Mouse (Mus musculus) erythroblast, embryonic 14.5 days (primary cell): Measurements from ENCODE around the gene Dcaf12. TPM values are rescaled to one million over a fixed set of nuclear protein-coding genes. Genes with fewer than 3 reads are reported as not detected.

Experiments used
- H3K27me3 ChIP-seq: 2 replicates; pipeline ENCODE4 v1.6.1; 2012; ENCODE audit warnings: inconsistent platforms; ENCODE audit not compliant: control insufficient read depth
- H3K36me3 ChIP-seq: 2 replicates; pipeline ENCODE4 v1.6.1; 2012; ENCODE audit warnings: mild to moderate bottlenecking, inconsistent platforms; ENCODE audit not compliant: control insufficient read depth
- H3K4me1 ChIP-seq: 2 replicates; pipeline ENCODE4 v1.6.1; 2012; ENCODE audit warnings: inconsistent platforms; ENCODE audit not compliant: control insufficient read depth
- H3K4me3 ChIP-seq: replicated peaks from 2 replicates; pipeline ENCODE3; 2012; ENCODE audit warnings: moderate library complexity, mild to moderate bottlenecking, inconsistent platforms
- H3K9me3 ChIP-seq: 2 replicates; pipeline ENCODE4 v1.6.1; 2012; ENCODE audit warnings: low read length, inconsistent platforms, mixed read lengths; ENCODE audit not compliant: control insufficient read depth
- GATA1 ChIP-seq: IDR thresholded peaks from 2 replicates; pipeline ENCODE4 v1.6.1; 2012; ENCODE audit warnings: low read length, inconsistent platforms, mixed read lengths
- TAL1 ChIP-seq: IDR thresholded peaks from 3 replicates; pipeline ENCODE4 v1.6.1; 2012; ENCODE audit warnings: low read length, inconsistent platforms, mixed read lengths
- polyA plus RNA-seq: library from polyadenylated mRNA; stranded (reverse); fragments of >175 nt; gene quantifications from 2 replicates; pipeline ENCODE4 v1.2.3, GENCODE M21; 2012

The Dcaf12 gene
- polyA plus RNA-seq, 1 experiment = 15.2 TPM

DNA sequence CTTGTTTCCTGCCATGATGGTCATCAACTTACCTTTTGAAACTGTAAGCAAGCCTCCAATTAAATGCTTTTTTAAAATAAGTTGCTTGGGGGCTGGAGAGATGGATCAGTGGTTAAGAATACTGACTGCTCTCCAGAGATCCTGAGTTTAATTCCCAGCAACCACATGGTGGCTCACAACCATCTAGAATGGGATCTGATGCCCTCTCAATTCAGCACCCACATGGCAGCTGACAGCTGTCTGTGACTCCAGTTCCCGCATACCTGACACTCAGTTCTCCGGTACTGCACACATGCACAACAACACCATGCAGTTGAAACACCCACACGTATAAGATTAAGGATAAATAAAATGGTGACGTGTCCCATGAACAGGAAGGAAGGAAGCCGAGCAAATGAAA is 3.6 kb upstream of the Dcaf12 start:
- Histone ChIP-seq H3K4me3 (no peak overlapping the region), H3K36me3 (peaks cover 5% of the 10 kb centered on the region), H3K27me3 (peaks cover 9% of the 10 kb centered on the region), H3K4me1 (peaks cover 27% of the 10 kb centered on the region), H3K9me3 (no peaks in the 10 kb centered on the region)
- no peak for TF ChIP-seq TAL1
- TF ChIP-seq GATA1 = no peak

DNA sequence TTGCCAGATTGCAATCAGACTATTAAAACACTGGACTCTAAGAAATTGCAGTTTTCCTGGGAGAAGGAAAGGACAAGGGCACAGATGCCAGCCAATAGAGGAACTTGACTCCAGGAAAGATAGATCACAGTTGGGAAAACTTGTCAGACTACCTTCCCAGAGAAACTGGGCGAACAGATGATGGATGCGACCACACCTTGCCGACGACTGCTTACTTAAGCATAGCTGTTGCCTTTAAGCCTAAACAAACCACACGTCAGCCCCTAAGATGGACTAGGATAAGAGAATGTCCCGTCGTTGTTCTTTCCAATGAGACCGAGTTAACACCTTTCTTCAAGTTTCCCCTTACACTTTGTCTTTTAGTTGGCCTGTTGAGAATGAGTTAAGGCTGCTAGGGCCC is 484 bp upstream of the Dcaf12 start:
- H3K9me3 ChIP-seq = no peaks in the 10 kb centered on the region
- peaks cover 36% of the 10 kb centered on the region for H3K36me3 ChIP-seq
- TF ChIP-seq GATA1 = 0 out of 2 replicates have a peak, but pooled peaks have one; percentile 28
- TF ChIP-seq TAL1 = no peak
- peaks cover 56% of the 10 kb centered on the region for H3K4me1 ChIP-seq
- H3K4me3 ChIP-seq = peak overlapping the region; percentile 79
- peaks cover 6% of the 10 kb centered on the region; the same call in 1 of the 2 replicates for H3K27me3 ChIP-seq

DNA sequence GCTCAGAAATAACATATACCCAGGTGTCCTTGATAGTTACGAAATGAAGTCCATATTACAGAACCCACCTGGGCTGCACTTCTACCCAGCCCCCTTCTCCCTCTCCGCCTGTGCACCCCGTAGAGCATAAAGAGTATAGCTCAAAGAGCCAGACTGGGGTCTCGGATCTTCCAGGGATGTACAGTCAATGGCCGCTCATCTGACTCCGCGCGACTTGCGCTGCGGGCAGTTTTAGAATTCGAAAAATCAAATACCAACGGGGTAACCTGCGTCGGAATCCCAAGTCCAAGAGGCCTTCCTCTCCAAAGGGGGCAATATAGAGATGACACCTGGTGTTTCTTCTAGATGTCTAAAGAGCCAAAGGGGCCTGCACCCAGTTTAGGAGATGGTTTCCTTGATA is 967 bp downstream of the Dcaf12 start:
- H3K4me3 ChIP-seq = peak overlapping the region; percentile 79
- 0 out of 2 replicates have a peak, but pooled peaks cover 2% of the 10 kb centered on the region for H3K27me3 ChIP-seq
- TF ChIP-seq TAL1 (no peak), GATA1 (no peak)
- H3K9me3 ChIP-seq = no peaks in the 10 kb centered on the region
- peaks cover 50% of the 10 kb centered on the region for H3K36me3 ChIP-seq
- H3K4me1 ChIP-seq = peaks cover 56% of the 10 kb centered on the region

DNA sequence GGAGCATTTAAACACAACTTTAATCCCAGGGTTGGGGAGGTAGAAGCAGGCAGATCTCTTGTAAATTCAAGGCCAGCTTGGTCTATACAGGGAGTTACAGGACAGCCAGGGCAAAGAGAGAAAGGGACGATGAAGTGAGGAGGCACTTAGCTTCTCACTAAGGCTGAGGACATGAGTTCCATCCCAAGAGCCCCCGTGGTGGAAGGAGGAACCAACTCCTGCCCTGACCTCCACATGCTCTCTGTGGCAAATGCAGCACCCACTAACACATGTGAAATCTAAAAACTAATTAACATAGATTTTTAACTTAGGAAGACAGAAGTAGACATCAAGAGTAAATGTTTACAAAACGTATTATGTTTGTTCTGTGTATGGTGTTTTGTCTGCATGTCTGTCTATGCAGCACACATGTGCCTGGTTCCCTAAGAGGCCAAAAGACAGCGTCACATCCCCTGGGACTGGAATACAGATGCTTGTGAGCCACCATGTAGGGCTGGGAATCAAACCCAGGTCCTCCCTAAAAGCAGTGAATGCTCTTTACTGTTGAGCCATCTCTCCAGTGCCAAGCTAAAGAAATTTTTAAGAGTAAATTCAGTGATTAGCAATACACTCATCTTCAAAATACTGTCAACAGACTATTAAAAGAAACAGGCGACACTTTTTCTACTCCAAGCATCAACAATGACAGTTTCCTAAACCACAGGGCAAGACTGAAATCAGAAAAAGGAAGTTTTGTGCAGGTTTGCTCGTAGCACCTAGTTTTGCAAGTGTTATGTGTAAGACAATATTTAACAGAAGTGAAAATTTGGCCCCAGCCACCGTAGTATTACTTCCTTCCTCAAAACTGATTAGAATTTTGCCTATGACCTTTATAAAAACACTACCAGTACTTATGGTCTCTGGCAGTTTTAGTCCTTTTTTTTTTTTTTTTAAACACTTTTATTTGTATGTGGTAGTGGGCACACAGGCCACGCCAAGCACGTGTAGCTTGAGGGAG is 3.8 kb downstream of the Dcaf12 start:
- H3K9me3 ChIP-seq = no peaks in the 10 kb centered on the region
- H3K4me3 ChIP-seq = peak overlapping the region; percentile 27
- peaks cover 79% of the 10 kb centered on the region for H3K36me3 ChIP-seq
- peaks cover 65% of the 10 kb centered on the region for H3K4me1 ChIP-seq
- TF ChIP-seq TAL1 (no peak), GATA1 (no peak)
- no peaks in the 10 kb centered on the region for H3K27me3 ChIP-seq

DNA sequence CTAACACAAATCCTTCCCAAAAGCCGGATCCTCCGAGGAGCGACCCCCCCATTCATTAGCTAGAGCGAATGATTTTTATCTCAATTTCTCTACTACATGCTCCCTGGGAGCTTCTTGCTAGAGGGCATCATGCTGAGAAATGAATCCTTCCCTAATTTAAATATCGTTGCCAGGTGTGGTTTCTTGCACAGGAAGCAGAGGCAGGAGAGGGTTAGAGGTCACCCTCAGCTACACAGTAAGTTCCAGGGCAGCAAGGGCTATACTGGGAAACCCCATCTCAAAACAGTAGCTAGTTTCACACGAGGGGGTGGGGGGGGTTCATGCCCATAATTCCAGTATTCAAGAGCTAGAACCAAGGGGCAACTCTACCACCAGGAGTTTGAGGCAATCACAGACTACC is 7.3 kb downstream of the Dcaf12 start:
- H3K4me3 ChIP-seq = no peak overlapping the region
- H3K4me1 ChIP-seq = peaks cover 65% of the 10 kb centered on the region
- TF ChIP-seq TAL1 (no peak), GATA1 (no peak)
- H3K36me3 ChIP-seq = peaks cover 100% of the 10 kb centered on the region
- H3K27me3 ChIP-seq = no peaks in the 10 kb centered on the region
- H3K9me3 ChIP-seq = no peaks in the 10 kb centered on the region

DNA sequence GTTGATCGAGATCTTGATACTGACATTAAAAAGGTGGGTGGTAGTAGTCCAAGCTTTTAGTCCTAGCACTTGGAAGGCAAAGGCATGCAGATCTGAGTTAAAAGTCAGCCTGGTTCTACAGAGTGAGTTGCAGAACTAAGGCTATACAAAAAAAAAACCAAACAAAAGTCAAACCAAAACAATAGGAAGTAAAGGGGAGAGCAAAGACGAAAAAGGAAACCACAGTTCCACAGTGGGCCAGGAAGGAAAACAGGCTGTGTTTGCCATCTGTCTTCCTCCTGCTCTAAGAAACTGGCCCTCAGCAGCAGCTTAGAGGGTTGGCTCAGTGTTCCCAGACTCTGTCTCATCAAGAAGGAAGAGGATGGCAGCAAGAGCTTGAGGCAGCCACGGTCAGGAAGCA is 10.4 kb downstream of the Dcaf12 start:
- H3K36me3 ChIP-seq = peaks cover 100% of the 10 kb centered on the region
- no peak overlapping the region for H3K4me3 ChIP-seq
- TF ChIP-seq GATA1 (no peak), TAL1 (no peak)

DNA sequence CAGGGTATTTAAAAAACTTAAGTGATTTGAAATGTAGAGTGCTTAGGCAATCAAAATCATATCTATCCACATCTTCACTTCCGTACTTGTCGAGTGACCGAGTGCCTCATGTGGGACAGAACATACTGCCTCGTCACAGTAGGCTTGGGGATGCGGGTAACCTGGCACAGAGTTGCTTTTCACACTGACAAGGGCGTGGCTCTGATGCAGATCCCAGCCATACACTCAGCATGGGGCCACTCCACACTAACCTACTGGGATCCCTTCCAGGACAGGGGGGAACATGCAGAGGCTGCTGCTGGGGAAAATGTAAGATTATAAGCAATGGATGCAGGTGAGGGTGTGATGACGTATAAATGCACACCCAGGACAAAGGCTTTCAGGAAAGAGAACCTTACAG is 11.0 kb downstream of the Dcaf12 start:
- Histone ChIP-seq H3K27me3 (no peaks in the 10 kb centered on the region), H3K36me3 (peaks cover 100% of the 10 kb centered on the region), H3K9me3 (no peaks in the 10 kb centered on the region), H3K4me3 (no peak overlapping the region), H3K4me1 (peaks cover 47% of the 10 kb centered on the region)
- TF ChIP-seq TAL1 = no peak
- TF ChIP-seq GATA1 = no peak

More for the DNA sequence above, 10.4 kb downstream of the Dcaf12 start:
- H3K9me3 ChIP-seq = no peaks in the 10 kb centered on the region
- H3K27me3 ChIP-seq = no peaks in the 10 kb centered on the region
- peaks cover 45% of the 10 kb centered on the region for H3K4me1 ChIP-seq

DNA sequence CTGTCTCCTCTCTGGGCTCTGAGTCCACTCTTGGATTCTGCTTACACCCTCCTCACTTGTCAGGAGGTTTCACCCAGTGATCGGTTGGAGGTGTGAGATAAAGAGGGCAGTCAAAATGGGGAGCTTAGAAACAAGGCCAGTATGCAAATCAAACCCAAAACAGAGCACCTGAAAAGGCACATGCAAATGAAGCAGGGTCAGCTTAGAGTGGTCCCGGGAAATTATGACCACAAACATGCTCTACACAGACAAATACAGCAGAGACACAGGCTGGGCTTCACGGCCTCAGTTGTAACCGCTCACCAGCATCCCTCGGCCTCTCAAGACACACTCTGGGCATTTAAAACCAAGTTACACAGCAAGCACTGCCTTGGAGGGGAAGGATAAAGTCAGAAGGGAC is 15.7 kb downstream of the Dcaf12 start:
- TF ChIP-seq GATA1 = no peak
- no peak for TF ChIP-seq TAL1
- no peak overlapping the region for H3K4me3 ChIP-seq
- no peaks in the 10 kb centered on the region for H3K9me3 ChIP-seq
- peaks cover 100% of the 10 kb centered on the region for H3K36me3 ChIP-seq
- H3K4me1 ChIP-seq = peaks cover 17% of the 10 kb centered on the region
- no peaks in the 10 kb centered on the region for H3K27me3 ChIP-seq

DNA sequence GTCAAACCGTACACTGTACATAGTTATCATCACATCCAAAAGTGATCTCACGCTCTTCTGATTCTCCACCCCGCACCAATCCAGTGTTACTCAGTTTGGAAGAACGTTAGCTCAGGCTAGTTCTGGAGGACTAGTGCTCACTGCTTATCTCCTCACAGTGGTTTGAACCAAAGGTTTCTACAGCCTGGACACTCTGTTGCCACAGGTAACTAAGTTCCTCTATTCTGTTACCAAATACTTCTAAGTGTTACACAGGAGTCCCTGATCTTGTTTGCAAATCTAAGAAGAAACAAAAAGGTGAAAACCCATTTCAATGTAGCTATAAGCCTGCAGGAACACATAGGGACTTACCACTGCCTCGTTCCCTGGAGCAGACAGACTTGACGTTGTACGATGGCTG is 18.7 kb downstream of the Dcaf12 start:
- no peak overlapping the region for H3K4me3 ChIP-seq
- H3K4me1 ChIP-seq = peaks cover 8% of the 10 kb centered on the region
- TF ChIP-seq TAL1 (no peak), GATA1 (no peak)
- peaks cover 100% of the 10 kb centered on the region for H3K36me3 ChIP-seq
- no peaks in the 10 kb centered on the region for H3K27me3 ChIP-seq
- no peaks in the 10 kb centered on the region for H3K9me3 ChIP-seq
